Mouse (Mus musculus) ovary, postnatal 14 days (tissue): Measurements from ENCODE around the gene Slc4a11.

Experiments used
- DNase-seq: peaks from one replicate; pipeline ENCODE4 v3.0.0; 2022; ENCODE audit warnings: low spot score

The Slc4a11 gene

DNA sequence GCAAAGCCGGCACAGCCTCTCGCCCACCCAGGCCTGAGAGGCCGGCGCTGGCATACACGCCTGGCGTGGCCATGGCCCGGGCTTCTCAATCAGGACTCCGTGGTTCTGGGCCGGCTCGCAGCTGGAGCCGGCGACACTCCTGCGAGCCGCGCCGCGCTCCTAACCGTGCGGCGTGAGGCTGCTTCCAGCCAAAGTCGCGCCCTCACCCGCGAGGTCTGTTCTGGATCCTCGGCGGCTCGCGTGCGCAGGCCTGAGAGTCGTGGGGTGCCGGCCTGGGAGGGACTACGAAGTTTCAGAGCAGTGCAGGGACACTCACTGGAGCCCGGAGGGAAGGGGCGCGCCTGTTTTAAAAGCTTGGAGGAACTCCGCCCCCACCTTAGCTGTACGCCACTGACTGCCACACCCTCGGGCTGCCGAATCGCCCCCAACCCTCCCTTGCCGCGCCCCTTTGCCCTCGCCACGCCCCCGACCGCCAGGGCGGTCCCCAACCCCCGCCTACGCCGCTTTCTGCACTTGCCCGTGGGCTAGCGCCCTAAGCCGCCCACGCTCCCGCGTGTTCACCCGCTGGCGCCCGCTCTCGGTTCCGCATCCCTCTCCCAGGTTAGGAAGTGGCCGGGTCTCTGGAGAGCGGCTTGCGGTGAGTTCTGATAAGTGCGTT lies at the start of gene Slc4a11:
Gene Slc4a11, minus strand, starts transcription at position 367 of the 658 bp plus-strand sequence.
- DNase-seq: peak; percentile 41

DNA sequence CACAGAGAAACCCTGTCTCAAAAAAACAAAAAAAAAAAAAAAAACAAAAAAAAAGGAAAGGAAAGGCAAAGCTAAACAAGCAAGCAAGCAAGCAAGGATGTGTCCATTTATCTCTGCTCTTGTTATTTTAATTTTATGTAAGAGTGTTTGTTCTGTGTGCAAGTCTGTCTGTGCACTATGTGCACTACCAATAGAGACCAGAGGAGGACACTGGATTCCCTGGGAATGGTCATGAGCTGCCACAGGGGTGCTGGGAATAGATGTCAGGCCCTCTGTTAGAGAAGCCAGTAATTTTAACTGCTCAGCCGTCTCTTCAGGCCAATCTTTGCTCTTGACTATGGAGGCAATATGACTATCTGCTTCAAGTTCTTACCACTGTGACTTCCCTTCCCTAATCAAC lies 46.3 kb upstream of the Slc4a11 start:
- no peak for DNase-seq

DNA sequence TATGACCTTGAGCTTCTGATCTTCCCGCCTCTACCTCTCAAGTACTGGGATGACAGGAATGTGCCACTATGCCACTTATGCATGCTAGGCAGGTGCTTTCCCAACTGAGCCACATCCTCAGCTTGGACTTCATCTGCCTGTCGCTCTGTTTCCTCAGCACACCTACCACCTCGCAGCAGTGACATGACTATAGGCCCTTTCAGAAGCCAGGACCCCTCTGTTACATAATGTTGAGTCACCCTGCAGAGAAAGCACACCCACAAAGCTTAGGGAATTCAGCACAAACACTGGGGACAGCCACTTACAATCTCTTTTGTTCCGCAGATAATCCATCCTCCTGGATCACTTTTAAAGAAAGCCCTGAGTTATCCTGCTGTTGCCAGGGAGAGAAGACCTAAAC lies 42.8 kb upstream of the Slc4a11 start:
- no peak for DNase-seq

DNA sequence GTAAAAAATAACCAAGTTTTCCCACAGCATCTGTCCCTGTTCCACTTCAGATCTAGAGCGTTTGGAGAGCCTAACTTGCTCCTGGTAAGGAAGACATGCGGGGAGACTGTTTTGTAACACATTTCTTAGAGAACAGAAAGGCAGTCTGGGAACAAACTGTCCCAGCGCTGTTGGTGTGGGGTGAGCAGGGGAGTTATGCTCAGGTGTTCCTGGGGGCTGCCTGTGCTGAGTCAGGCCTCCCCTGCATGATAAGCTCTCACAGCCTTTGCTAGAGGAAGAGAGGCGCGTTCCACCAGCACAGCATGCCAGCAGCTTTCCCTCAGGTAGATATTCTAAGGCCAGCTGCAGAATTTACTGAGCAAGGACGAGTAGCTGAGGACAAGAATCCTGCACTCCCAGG lies 40.7 kb upstream of the Slc4a11 start:
- no peak for DNase-seq

DNA sequence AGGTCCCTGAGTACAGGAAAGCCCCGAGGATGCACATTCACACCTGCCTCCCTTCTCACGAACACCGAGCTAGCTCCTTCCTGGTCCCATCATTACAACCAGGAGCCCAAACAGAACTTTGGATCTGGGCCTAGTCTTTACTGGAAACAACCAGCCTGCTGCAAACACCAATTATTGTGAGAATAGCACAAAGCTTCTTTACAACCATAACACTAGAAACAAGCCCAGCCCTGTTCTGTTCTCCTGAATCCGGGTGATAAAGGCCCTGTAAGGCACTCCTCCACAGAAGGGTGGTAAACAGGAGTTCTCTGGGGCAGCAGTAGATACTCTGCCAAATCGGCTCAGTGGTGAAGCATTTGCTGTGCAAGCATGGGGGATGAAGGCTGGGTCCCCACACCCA lies 38.0 kb upstream of the Slc4a11 start:
- DNase-seq: no peak

DNA sequence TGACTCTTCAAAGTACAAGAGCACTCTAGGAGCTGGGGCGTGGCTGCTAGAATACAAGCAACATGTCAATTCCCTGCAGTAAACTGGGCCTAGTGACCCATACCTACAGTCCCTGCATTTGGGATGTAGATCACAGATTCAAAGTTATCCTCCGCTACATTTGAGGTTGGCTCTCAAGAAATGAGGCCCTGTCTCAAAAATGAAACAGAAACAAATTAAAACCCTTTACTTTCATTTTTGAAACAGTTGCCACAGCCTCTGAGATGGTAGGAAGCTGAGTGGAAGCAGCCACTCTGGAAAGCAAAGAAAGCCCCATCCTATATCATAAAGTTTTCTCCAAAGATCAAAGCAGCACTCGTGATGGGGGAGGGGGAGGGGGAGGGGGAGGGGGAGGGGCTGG lies 36.1 kb upstream of the Slc4a11 start:
- DNase-seq: no peak

DNA sequence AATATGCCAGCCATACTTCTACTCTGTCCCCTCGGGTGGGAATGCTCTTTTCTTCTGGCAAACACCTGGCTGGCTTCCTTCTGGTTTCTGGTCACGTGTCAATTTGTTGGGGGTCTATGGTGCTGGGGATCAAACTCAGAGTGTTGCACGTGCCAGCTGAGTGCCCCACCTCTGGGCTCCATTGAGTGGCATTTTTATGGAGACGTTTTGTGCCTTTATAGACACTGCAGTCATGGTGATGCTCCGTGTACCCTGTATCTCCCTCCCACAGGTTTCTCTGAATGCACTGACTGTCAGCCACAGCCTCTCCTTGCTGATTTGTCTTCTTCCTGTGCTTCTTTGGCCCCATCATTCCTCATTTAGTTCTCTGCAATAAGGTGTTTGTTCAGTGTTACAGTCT lies 34.5 kb upstream of the Slc4a11 start:
- no peak for DNase-seq

DNA sequence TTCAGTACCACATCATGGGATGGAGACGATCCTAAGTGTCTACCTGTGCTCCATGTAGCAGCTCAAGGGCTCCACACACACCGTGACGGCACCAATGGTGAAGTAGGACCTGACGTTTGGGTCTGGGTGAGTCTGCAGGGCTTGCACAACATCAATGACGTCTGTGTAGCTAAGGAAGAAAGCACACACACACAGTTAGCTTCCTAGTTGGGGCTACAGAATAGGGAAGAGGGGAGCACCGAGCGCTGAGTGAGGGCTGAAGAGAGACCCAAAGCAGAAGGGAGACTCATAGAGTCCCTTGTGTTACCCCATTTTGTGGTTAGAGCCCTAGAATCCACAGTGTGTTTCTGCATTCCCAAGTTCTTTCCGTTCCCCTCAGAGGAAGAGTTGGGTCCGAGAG lies 33.4 kb upstream of the Slc4a11 start:
- no peak for DNase-seq

DNA sequence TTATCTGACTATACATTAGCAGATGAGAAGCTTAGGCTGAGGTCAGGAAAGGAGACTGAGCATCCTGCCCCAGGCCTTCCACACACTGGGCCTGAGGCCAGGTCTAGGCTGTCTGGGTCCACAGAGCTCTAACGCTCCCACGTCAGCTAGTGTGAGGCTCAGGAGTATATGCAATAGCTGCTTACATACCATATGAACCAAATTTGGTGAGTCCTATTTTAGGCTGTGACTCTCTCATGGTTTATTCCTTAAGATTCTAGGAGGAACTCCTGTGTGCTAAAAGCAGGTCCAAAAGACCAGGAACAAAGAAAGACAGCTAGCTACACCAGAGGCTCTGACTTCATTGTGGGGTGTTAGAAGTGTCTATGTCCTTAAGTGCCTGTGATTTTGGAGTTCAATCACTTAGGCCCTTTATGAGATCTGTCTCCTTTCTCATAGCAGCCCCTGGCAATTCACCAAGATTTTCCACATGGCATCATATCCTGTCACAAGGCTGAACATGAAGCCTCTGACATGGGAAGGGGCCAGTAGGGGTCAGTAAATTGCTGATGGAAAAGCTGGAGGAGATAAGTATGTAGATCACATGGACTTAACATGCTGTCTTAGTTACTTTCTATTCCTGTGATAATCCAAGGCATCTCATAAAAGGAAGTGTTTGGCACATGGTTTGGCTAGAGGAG lies 31.7 kb upstream of the Slc4a11 start:
- DNase-seq: no peak

DNA sequence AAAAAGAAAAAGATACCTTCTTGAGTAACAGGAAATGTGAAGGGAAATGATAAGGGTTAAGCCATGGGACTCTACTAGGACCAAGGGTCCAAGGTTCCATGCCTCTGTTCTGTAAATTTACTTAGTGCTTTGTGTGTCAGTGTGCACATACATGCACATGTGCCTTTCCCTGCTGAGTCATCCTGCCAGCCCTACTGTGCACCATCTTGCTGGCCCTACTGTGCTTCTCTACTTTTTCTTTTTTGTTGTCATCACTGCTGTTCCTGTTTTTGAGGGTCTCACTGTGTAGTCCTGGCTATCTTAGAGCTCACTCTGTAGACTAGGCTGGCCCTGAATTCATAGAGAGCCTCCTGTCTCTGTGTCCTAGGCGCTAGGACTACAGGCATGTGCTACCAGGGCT lies 30.4 kb upstream of the Slc4a11 start:
- no peak for DNase-seq

DNA sequence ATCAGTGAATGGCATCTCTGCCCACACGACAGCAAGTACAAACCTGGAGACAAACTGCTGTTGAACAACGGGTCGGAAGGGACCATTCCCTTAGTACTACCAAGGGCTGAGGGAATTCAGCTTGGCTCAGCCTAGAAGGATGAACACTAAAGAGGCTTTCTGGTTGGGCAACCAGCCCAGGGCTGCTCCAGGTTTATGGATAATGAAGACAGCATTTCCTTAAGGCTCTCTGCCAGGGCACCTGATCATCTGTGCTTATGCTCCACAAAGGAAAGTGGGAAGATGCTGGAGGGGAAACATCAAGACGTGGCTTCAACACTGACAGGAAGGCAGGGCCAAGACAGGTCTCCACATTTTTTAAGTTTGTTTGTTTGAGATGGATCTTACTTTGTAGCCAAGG lies 27.1 kb upstream of the Slc4a11 start:
- no peak for DNase-seq

DNA sequence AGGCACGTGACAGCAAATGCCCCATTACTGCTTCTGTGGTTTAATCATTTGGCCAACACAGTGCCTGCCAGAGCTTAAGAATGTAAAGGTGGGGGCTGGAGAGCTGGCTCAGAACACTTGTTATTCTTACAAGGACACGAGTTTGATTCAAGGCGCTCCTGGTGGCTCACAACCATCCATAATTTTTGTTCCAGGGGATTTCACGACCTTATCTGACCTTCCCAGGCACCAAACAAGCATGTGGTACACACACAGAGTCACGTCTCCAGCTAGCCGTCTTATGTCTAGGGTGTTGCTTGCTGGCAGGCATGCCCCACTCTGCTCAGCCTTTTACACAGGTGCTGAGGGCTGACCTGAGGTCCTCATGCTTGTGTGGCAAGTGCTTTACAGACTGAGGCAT lies 20.6 kb upstream of the Slc4a11 start:
- DNase-seq: no peak

DNA sequence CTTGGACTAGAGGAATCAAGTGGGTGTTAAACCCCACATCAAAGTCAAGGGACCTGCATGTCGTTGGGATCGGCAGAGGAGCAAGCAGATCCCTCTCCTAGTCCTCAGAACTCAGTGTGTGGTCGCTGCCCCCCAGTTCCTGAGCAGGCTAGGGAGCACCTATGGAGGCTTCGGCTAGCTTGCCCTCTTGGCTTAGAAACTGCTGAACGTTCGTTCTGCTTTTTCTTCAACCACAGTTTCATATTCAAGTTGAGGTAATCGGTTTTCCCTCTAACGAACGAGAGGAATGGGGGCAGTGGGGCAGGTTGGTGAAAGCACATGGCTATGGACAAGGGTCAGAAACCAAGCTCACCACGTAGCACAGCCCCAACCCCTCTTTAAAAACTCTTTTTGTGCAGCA lies 9.7 kb upstream of the Slc4a11 start:
- no peak for DNase-seq

DNA sequence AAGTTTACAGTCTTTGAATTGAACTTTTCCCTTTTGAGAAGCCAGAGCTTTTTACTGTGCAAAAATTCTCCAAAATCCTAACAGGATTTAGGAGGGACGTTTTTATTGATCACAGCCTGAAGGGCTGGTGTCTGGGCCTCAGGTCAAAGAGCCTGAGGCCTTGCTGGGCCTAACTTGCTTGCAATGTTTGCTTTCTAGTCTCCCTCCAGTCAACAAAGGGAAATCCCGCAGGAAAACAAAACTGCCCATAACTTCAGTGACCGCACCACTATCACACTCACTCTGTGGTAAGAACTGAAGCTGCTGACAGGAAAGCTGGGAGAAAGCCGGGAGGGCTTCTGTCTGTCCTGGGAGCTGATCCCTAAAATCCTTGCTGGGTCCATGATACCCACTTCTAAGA lies 9.3 kb upstream of the Slc4a11 start:
- DNase-seq: no peak

DNA sequence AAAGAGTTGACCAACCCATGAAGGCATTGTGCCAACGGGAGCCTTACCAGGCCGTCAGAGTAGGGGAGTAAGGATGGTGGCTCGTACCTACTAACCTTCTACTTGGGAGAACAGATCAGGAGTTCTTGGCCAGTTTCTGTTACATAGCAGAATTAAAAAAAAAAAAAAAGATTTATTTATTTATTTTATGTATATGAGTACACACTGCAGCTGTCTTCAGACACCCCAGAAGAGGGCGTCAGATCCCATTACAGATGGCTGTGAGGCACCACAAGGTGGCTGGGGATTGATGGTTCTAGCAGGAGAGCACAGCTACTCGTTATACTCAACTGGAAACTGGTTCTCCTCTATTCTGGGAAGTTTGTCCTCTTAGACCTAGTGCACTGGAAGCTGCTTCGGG lies 7.9 kb upstream of the Slc4a11 start:
- DNase-seq: no peak

DNA sequence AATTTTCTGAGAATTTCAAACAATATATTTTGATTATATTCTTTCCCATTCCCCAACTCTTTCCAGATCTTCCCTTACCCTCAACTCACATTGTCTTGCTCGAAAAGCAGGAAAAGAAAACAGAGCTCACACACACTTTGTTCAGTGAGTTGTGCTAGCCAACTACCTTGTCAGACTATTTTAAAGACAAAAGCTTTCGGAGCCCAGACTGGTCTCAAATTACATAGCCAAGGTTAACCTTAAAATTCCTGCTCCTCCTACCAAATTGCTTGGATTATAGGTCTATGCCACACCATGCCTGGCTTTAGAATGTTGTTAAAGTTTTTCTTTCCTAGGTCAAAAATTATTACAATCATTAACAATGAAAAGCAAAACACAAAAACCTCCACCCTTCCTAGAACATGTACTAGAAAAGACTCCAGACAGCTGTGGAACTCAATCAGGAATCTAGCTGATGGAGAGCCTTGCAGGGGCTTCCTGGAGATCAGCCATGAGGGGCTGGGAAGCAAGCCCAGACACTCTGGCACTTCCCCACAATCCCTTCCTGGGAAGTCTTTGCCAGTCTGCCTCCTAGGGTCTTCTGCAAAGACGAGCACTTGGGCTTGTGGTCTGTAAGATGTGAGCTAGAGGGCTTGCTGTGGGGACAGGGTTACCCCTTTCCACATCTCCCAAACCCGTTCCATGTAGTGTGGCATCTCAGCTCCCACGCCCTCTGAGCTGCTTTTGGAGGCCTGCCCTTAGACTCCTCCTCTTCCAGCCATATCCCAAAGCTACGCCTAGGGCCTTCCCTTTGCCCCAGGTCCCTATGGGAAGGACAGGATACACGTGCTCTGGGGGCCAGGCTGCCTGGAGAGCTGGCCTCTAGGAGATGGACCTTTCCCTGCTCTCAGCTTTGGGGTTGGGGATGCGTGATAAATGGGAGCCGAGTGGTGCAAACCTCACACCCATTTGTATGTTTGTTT lies 7.0 kb upstream of the Slc4a11 start:
- no peak for DNase-seq

DNA sequence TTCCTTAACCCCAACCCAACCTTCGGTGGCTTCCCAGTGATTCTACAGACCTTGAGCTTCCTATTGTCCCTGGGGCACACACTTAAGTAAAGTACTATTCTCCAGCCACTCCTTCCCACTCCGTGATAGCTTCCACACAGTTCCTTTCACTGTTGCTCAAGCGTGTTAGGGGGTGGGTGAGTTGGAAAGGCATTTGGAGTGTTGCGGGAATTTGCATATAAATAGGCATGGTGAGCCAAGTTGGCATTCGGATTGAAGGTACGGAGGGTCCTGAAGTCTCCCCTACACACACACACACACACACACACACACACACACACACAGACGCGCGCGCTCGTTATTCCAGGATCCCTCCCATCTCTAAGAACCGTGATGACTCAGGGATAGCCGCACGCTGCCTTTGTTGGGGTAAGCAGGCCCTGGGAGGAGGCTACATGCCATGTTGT lies 525 bp upstream of the Slc4a11 start:
- no peak for DNase-seq

DNA sequence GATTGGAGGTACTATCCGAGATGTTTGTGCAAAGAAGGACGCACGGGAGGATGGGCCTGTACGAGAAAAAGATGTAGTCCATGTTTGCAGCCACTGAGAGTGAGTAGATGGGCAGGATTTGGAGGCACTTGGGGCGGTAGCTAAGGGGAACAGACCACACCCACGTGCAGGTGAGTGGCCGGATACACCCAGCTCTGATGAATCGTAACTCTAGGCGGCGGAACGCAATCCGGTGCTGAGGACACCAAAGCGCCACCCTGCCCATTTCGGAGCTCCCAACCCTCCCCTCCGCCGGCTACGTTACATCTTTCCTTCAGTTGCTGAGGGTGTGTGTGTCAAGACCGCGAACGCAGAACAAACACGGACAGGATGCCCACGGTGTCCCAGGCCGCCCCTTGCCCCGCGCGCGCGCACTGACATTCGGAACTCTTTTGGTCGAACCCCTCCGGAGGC lies 593 bp downstream of the Slc4a11 start:
- no peak for DNase-seq

DNA sequence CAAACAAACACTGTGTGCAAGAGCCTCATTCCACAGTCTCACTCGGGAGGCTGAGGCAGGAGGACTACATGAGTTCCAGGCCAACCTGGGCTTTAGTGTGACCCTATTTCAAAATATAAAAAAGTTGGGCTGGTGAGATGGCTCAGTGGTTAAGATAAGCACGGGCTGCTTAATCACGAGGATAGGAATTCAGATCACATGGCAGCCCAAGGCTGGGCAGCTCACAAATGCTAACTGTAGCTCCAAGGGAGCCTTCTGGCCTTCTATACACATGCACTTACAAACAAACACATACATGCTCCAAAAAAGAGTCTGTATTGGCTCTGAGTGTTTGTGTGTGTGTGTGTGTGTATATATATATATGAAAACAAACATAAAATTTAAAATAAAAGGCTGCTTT lies 3.8 kb downstream of the Slc4a11 start:
- DNase-seq: no peak

DNA sequence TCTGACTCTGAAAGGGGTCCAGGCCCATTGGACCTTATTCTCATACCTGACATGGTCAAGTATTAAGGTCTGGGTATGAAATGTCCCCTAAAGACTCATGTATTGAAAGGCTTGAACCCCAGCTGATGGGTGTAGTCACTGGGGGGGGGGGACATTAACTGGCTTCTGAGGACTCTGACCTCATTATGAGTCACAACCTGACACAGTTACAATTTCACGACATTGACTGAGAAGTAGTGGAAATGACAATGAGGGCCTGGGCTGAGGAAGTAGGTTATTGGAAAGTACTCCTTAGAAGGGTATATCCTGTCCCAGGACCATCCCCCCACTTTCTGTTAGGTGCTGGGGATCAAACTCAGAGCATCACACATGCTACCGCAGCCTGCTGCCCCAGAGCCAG lies 8.3 kb downstream of the Slc4a11 start:
- DNase-seq: no peak

DNA sequence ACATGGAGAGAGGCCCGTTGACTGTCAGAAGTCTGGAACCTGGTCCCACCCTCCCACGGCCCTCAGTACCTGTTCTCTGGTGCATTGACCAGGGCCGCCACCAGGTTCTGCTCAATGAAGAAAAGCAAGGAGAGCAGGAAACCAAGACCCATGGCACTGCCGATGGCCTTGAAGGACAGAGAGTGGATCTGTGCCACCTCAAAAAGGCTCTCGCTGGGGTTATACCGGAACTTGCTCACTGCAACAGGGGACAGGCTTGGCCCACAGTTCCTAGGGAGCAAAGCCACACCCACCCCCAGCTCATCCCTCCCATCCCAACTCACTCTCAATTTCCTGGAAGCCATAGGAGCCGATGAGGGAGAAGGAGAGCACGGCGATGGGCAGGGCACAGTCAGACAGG lies 11.9 kb downstream of the Slc4a11 start:
- DNase-seq: no peak

DNA sequence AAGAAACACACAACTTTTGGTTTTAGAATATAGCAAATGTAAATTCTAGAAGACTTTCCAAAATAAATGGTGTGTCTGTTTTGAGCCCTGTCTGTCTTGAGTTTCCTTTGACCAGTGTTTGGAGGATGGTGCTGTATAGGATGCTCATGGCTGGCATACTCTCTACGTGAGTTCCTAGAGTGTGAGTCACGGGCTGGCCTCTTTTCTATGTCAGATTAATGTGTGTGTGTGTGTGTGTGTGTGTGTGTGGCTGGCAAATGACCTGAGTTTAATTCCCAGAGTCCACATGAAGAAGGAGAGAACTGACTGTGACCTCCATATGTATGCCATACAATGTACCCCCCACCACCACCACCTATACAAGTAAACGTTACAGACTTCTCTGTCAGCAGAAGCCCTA lies 15.8 kb downstream of the Slc4a11 start:
- DNase-seq: no peak

DNA sequence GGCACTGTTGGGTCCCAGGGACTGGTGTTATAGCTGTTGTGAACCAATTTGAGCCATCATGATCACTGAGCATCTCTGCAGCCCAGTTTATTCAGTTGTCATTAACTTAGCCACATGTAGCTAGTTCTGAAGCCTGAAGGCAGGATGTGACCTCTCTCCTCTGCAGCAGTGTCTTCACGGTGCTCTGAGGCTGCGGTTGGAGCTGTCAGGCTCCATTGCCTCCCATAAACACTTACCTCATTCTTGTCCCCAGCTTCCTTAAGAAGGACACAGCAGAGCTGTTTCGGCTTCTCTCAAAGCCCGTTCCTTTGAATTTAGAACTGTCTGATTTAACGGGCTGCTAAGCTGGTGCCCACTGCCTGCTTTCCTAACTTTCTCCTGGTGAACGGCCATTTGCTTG lies 17.4 kb downstream of the Slc4a11 start:
- no peak for DNase-seq
